Mouse (Mus musculus): Measurements from ENCODE around the gene Cdh4.

The Cdh4 gene

GRCm38 (mm10) chr2:179600347-179600746, 158.1 kb downstream of the Cdh4 start:
- DNase-seq = no peak

GRCm38 (mm10) chr2:179601167-179601566, 158.9 kb downstream of the Cdh4 start:
- no peak for DNase-seq

GRCm38 (mm10) chr2:179604746-179605145, 162.5 kb downstream of the Cdh4 start:
- no peak for DNase-seq

GRCm38 (mm10) chr2:179605255-179605654, 163.0 kb downstream of the Cdh4 start:
- DNase-seq = no peak

GRCm38 (mm10) chr2:179606341-179606740, 164.1 kb downstream of the Cdh4 start:
- DNase-seq = no peak

GRCm38 (mm10) chr2:179615906-179616305, 173.7 kb downstream of the Cdh4 start:
- no peak for DNase-seq

DNA sequence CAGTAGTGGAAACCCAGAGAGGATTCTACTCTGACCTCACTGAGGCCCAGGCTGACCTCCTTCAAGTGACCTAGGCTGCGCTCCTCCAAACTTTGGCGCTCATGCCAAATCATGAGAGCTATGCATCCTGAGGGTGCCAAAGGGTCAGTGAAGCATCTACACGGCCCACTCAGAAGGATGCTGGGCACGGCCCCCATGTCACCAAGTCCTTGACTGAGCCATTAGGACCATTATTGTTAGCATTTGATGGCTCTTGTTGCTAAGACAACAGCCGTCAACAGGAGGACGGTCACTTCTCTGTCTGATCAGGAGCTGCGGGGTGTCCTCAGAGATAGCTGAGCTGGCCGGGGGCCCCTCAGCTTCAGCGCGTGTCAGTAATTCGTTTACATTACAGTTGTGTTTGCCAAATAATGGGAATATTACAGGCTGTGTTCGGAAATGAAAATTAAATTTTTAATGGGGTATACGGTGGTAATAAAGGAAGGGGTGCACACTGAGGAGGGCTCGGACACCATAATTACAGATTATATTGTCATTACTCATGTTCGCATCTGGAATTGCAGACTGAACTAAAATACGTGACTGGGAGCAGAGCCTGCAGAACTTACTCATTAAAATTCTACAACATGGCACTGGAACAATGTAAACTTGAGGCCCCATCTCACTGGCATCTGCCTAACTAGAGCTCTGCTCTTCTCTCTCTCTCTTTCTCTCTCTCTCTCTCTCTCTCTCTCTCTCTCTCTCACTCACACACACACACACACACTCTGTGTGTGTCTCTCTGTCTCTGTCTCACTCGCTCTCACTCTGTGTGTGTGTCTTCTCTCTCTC, 181.6 kb downstream of the Cdh4 start:
- no peak for DNase-seq

DNA sequence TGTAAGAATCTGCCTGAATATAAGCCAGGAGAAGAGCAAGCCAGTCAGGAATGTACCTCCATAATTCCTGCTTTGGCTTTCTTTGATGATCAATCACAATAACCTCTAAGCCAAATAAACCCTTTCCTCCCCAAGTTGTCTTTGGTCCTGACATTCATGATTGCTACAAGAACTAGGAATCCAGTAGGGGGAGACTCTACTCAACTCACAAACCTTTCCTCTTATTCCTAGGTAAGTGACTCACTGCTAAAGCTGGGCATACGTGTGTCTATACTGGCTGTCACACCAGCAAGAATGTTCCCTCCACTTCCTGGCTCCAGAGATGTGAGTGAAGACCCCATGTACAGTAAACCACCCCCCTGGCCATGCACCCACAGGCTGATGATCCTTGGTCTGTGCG, 185.3 kb downstream of the Cdh4 start:
- no peak for DNase-seq

- DNase-seq = no peak
Observed at GRCm38 (mm10) chr2:179630720-179631119, 188.5 kb downstream of the Cdh4 start.

- peak; percentile 50 to 55 for DNase-seq
Observed at GRCm38 (mm10) chr2:179640576-179641301, 198.5 kb downstream of the Cdh4 start.

DNA sequence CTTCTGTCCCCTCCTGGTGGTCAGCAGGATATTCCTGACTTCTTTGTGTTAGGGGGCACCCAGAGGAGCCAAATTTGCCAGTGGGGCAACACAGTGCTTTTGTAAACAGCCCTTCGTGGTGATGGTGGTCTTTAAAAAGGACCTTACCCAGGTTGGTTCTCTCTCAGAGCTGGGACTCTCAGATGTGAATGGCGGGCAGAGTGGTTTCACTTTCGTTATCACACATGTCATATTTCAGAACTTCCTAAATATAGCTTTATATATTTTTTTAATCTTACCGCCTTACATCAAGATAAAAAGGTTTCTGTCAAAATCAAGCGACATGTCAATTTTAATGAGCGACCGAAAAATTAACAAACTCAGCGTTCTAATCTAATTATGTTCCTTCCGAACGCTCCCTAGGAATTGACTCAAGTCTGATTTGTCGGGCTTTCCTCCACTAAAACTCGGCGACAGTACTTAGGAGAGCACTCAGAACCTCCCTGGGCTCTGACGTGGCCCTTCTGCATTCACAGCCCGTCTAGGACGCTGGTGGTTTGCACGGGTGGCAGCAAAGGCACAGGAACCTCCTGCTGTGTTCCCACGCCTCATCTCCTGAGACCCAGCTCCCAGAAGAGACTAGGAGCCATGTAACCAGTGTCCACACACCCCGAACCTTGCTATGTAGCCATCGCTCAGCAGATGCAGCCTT, 206.5 kb downstream of the Cdh4 start:
- peak in 1 of 2 experiments; percentile 26 for DNase-seq

DNA sequence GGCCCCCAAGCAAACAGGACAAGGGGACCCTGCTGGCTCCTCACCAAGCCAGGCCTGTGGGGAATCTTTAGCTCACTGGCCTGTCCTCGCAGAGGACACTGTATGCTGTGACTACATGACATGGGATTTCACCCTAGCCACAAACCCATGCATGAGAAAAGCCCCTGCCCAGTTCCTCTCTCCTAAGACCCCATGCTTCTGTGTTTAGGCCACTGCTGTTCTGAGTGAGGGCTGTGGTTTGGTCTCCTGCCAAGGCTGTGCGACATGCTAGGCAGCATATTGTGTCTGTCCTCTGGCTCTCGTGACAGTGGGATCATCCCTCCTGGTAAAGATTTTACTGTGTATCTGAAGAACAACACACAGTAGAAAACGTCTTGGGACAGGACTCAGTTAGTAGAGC, 207.1 kb downstream of the Cdh4 start:
- DNase-seq = peak in 1 of 2 experiments; percentile 17

- DNase-seq = no peak
Observed at GRCm38 (mm10) chr2:179650168-179650567, 207.9 kb downstream of the Cdh4 start.

GRCm38 (mm10) chr2:179655506-179655905, 213.3 kb downstream of the Cdh4 start:
- no peak for DNase-seq

DNA sequence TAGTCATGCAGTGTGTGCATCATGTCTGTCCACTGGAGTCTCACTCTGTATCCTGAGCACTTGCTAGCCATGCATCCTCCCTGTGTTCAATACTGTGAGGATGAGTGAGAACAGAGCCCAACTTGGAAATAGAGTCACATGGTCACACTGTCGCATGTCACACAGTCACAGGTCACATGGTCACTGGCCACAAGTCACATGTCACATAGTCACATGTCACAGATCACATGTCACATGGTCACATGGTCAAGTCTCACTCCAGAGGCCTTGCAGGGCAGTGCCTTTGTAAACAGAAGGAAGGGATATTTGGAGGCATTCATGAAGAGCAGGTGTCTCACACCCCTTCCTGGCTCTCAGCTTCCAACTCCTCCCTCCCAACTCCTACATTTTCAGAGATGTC, 217.0 kb downstream of the Cdh4 start:
- no peak for DNase-seq

DNA sequence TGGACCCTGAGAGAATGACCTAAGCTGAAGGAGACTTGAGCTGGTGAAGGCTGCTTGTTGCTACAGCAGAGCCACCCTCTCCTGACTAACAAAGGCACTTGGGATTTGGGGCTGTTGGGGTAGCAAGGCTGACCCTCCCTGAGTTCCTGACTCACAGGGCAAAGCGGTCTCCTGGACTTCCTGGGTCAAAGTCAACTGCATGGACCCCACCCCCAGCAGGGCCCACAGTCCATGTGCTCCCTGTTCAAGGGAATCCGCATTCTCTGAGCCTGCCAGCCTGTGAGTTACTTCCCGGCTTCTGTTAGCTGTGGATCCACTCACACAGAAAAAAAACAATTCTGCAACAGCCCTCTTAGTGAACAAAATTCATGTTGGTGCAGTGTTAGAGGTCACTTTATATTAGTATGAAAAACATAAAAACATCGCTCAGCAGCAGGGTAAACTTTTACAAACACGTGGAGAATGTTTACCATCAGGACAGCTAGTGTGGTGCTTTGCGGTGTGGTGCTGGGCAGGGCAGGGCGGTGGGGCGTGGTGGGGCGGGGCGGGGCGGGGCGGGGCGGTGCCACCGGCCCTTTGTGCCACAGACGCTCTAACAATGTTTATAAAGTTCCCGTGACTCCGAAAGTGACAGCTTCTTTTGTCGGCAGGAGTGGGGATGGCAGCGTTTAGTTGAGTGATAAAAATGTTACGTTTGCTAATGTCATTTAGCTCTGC, 219.9 kb downstream of the Cdh4 start:
- no peak for DNase-seq

DNA sequence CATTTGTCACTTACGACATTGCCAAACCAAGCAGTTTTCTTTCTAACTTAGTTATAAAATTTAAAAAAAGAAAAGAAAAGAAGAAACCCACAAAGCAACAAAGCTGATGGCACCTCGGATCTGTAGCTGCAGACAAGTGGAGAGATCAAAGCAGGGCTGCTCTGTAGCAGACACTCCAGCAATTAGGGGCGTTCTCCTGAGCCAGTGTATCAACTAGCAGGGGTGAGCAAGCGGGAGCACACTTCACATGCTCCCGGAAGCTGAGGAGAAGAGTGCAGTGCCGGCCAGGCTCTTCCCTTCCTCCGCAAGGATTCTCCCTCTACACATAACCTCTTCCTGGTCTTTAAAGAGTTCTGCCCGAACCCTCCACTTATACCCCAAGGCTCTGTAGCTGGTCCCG, 220.5 kb downstream of the Cdh4 start:
- no peak for DNase-seq

GRCm38 (mm10) chr2:179663652-179664051, 221.4 kb downstream of the Cdh4 start:
- no peak for DNase-seq

DNA sequence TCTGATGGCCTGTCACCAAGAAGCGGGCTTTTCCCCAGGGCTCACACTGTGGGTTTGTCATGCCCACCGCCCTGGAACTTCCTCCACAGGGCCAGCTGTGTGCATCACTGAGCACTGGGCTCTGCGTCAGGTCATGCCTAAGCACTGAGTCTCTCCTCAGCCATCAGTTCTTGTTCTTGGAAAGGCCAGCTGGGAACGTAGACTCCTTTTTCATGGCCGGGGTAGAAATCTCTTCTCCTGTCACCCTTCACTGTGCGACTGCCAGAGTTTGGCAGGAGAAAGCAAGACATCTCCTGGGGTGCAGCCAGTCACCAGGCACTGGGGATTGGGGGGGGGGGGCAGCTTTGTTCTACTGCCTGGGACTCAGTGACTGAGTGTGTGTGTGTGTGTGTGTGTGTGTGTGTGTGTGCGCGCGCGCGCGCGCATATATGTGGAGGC, 222.0 kb downstream of the Cdh4 start:
- DNase-seq = no peak

GRCm38 (mm10) chr2:179670689-179671088, 228.5 kb downstream of the Cdh4 start:
- no peak for DNase-seq

GRCm38 (mm10) chr2:179679866-179680265, 237.6 kb downstream of the Cdh4 start:
- DNase-seq = peak; percentile 29 to 39

- peak; percentile 24 to 52 for DNase-seq
Observed at GRCm38 (mm10) chr2:179681386-179681785, 239.2 kb downstream of the Cdh4 start.

DNA sequence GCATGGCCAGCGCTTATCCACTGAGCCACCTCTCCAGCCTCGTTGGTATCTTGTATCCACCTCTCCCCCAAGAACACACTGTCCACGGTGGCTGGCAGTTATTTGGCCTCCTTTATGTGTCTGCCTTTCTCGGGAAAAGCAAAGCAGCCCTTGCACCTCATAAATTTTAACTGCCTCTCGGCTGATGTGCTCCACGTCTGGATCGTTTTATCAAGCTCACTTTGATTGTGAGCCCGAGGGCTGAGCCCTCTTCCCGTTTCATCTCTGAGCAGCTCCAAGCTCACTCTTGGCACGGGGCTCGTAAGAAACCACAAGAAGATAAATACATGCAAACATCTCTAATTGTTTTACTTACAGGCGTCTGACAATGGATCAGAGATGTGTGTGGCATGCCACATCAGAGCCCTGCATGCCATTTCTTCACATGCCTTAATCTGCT, 245.0 kb downstream of the Cdh4 start:
- DNase-seq = no peak
